Mouse (Mus musculus) R1 (cell line): ENCODE results near the gene Nms.

Experiments
- DNase-seq: peaks from one replicate; pipeline ENCODE4 v3.0.0-alpha.2; 2018; ENCODE audit warnings: low read depth, low spot score

Nms gene

GRCm38 (mm10) chr1:38992365-38992764 is 53.4 kb downstream of the Nms start:
- DNase-seq = no peak
